Mouse (Mus musculus): ENCODE measurements around the gene Gng2.

Gene Gng2

GRCm38 (mm10) chr14:19976421-19977270 is 781 bp downstream of the Gng2 start:
- peak; percentile 87 for DNase-seq (ENCODE audit: low read depth)

GRCm38 (mm10) chr14:19974978-19975493 is 2.4 kb downstream of the Gng2 start:
- peak; percentile 56 for DNase-seq (ENCODE audit: low read depth)

- DNase-seq (ENCODE audit: low read depth) = peak; percentile 38
Measured at GRCm38 (mm10) chr14:19974429-19974828, 3.0 kb downstream of the Gng2 start.

GRCm38 (mm10) chr14:19972316-19973029 is 5.0 kb downstream of the Gng2 start:
- DNase-seq (ENCODE audit: low read depth) = no peak

- DNase-seq (ENCODE audit: low read depth) = no peak
Measured at GRCm38 (mm10) chr14:19970845-19971244, 6.6 kb downstream of the Gng2 start.

GRCm38 (mm10) chr14:19970106-19970785 is 7.2 kb downstream of the Gng2 start:
- peak; percentile 62 for DNase-seq (ENCODE audit: low read depth)

- peak; percentile 59 for DNase-seq (ENCODE audit: low read depth)
Measured at GRCm38 (mm10) chr14:19969566-19969965, 7.9 kb downstream of the Gng2 start.

- peak; percentile 67 for DNase-seq (ENCODE audit: low read depth)
Measured at GRCm38 (mm10) chr14:19969011-19969521, 8.4 kb downstream of the Gng2 start.

- peak; percentile 82 for DNase-seq (ENCODE audit: low read depth)
Measured at GRCm38 (mm10) chr14:19968321-19969010, 9.0 kb downstream of the Gng2 start.

- DNase-seq (ENCODE audit: low read depth) = peak; percentile 38
Measured at GRCm38 (mm10) chr14:19967482-19967881, 9.9 kb downstream of the Gng2 start.

GRCm38 (mm10) chr14:19963961-19964505 is 13.4 kb downstream of the Gng2 start:
- DNase-seq (ENCODE audit: low read depth) = peak; percentile 16

GRCm38 (mm10) chr14:19961924-19962915 is 15.2 kb downstream of the Gng2 start:
- DNase-seq (ENCODE audit: low read depth) = peak; percentile 82

GRCm38 (mm10) chr14:19959860-19960259 is 17.6 kb downstream of the Gng2 start:
- no peak for DNase-seq (ENCODE audit: low read depth)

- DNase-seq (ENCODE audit: low read depth) = no peak
Measured at GRCm38 (mm10) chr14:19955077-19955476, 22.4 kb downstream of the Gng2 start.

- no peak for DNase-seq (ENCODE audit: low read depth)
Measured at GRCm38 (mm10) chr14:19950812-19951211, 26.6 kb downstream of the Gng2 start.

- no peak for DNase-seq (ENCODE audit: low read depth)
Measured at GRCm38 (mm10) chr14:19949475-19949874, 28.0 kb downstream of the Gng2 start.

GRCm38 (mm10) chr14:19946221-19946620 is 31.2 kb downstream of the Gng2 start:
- no peak for DNase-seq (ENCODE audit: low read depth)

- no peak for DNase-seq (ENCODE audit: low read depth)
Measured at GRCm38 (mm10) chr14:19942732-19943131, 34.7 kb downstream of the Gng2 start.

- no peak for DNase-seq (ENCODE audit: low read depth)
Measured at GRCm38 (mm10) chr14:19942329-19942728, 35.1 kb downstream of the Gng2 start.

GRCm38 (mm10) chr14:19940066-19940465 is 37.4 kb downstream of the Gng2 start:
- DNase-seq (ENCODE audit: low read depth) = peak; percentile 46
